Mouse (Mus musculus) right cerebral cortex, postnatal 25 days (tissue): ENCODE data around the gene Tk2.

ENCODE experiments used
- DNase-seq: peaks from one replicate; pipeline ENCODE4 v3.0.0; 2022

Tk2 gene

DNA sequence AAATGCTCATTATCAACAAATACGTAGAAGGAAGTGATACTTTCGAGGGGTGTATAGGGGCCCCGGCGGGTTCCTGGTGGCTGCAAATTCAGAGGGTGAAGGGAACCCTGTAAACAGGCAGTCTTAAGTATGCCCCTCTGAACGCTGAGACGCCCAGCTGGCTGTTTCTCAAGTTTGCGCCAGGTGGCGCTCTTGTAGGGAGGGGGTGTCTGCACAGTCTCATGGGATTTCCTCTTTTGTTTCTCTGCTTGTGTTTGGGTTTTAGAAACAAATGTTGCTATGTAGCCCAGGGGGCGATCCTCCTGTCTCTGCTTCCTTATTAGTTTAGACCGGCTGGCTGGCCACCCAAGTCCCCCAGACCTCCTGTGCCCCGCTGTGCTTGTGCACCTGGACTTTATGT lies 29.3 kb downstream of the Tk2 start:
- DNase-seq, result peak; percentile 50

DNA sequence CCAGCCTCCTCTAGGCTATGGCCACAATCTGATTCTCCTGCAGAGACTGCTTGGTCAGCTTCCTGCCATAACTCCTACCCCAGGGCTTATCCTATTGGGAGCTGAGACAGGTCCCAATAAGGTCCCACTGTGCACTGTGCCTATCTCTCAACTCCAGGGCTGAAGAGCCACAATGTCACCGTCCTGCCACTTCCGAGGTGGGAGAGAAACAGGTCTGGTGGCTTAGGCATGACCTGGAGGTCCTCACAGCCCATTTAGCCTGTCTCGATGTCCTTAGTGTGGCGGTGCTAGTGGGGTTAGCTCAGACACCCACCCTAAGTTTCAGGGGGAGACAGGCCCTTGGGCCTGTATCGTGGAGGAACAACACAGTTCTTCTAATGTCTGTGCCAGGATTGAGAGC lies 30.8 kb downstream of the Tk2 start:
- DNase-seq, result no peak

DNA sequence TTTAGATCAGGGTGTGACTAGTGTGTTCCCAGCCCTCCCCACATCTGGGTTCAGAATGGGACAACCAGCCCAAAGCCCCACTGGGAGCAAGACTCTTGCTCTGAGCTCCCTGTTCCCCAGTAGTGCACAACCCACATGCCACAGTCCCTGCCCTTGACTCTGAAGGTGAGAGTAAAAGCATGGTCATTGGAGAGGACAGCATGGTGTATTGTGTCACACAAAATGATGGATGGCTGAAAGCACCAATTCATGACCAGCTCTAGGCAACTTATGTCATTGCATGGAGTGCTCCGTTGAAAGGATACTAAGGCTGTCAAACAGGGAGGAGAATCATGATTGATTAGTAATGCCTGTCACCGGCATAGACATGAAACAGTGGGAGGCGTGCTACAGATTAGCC lies 43.1 kb downstream of the Tk2 start:
- no peak for DNase-seq

DNA sequence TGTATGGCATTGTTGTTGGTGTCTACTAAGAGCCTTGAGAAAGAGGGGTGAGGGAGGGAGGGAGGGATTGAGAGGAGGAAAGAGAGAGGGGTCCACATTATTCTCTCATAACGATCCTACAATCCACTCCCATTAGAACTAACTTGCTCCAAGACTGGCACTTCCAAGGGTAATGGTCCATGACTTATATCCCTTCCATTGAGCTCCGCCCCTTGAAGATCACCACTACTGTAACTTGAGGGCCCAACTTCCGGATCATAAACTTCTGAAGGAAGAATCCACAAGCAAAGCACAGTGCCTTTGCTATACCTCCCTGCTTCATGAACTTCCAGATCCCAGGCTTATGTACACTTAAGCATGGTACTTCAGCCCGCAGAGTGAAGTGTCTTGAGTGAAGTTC lies 46.0 kb downstream of the Tk2 start:
- DNase-seq, result no peak

DNA sequence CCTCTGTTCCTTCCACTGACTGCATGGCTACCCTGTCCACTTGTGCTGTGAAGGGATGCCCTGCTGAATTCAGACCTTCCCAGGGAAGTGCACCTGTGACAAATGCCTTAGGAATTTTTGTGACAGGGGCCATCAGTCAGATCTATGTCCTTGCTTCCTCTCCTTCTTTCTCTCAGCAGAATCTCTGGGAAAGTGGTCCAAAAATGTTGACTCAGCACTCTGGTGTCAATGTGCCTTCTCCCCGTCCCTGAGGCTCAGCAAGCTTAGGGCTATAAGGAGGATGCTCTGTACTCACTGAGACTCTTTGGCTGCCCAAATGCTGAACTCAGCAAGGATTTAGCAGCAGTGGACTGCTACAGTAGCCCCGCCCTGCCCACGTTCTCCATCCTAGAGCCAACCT lies 46.7 kb downstream of the Tk2 start:
- DNase-seq, result no peak

DNA sequence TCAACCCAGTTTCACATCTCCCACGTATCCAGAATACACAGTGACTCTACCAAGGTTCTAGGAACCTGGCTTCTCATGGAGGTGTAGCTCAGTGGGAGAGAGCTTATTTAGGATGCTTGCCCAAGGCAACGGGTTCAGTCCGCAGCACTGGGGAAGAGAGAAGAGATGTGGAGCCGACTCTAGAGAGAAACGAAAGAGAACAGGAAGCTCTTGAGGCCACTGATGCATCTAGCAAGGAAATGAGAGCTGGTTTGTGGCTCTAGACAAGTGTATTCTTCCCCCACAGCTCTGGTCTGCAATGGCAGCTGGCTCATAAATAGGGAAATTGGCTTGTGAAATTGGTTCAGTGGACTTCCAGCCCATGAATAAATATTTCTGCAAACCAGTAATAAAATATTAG lies 48.6 kb downstream of the Tk2 start:
- no peak for DNase-seq

DNA sequence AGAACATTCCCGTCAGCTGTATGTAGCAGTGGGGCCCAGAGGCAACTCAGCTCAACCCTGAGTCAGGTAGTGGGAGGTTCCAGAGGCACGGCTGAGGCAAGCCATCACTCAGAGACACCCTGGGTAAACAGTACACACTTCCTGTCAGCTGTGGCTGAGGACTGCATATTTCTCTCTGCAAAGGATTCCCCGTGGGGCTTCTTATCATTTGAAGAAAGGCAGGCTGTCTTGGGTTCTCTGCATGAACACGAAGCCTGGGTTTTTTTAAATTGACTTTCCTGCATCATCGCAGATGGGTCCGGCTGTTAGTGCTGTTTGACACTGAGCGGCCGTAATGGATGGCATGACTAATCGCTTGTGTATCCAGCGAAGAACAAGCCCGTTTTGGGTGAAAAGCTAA lies 56.9 kb downstream of the Tk2 start:
- DNase-seq, result no peak

DNA sequence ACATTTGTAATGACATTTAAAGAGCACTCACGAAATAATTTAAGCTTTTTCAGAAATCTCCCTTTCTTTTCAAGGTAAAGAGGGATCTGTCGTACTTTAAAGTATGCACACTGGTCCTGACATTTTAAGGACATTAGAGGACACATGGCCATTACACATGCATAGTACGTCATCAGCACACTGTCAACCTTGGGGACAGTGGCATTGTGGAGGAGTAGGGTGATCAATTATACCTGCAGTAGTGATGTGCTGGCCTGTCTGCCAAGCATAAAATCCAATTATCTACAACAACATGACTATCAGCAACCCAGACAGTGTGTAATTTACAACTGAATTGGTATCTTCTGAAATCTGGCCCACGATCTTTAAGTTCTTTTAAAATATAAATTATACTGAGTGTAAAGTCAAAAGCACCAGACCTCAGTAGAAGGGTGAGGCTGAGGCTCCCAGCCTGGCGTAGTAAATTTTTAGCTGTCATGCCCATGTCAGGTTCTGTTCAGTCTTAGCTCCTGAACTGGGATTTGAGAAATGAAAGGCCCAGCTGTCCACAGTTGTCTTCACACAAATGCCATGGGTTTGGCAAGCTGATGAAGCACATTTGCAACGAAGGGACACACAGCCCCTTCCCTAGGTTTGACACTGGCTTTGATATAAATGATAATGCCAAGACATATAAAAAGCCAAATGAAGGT lies 57.4 kb downstream of the Tk2 start:
- DNase-seq, result no peak

DNA sequence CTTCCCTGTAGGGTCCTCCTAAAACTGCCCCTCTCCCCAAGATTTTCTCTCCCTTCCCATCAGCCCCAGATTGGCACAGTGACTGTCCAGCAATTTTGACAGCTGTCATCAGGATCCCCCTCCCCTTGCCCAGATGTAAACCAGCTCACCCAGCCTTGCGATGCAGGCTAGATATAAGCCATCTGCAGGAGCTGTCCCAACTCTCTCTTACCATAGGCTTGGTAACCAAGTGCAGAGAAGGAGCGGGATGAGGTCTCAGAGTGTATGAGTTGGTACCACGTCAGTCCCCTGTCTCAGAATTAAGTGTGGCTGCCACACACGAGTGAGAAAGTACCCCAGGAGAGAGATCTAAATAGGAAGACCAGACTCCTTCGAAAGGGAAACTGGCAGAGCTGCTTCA lies 59.9 kb downstream of the Tk2 start:
- no peak for DNase-seq

DNA sequence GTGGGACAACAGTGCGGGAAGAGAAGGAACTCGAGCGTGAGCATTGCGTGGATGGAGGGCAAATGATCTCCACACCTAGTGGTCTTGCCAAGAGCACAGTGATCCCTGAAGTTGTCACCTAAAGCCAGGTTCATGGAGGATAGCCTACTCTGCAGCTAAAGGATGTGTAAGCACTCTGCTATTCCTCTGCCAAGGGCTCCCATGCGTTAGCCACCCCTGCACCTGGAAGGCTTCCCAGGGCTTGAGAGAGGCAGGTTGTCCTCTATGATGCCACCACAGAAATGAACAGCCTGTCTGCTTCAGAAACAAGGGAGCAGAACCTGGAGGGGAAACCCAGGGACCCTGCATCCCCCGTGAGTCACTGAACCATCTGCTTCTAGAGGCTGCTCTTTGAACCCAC lies 60.7 kb downstream of the Tk2 start:
- DNase-seq, result no peak

DNA sequence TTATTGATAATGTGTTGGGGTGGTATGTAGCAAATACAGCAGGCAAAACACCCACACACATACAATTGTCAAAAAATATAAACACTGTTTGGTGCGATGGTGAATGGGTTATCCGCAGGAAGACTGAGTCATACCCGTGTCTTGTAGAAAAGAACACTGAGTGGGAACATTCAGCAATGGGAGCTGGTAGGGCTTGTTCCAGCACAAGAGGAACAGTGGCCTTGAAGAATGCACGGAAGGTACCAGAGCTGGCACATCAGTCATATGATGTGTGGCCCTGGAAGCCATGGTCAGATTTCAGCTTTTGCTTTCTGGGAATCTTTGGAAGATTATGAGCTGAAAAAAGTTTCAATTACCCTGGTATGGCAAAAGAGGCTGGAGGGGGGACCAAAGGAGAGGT lies 61.5 kb downstream of the Tk2 start:
- no peak for DNase-seq

DNA sequence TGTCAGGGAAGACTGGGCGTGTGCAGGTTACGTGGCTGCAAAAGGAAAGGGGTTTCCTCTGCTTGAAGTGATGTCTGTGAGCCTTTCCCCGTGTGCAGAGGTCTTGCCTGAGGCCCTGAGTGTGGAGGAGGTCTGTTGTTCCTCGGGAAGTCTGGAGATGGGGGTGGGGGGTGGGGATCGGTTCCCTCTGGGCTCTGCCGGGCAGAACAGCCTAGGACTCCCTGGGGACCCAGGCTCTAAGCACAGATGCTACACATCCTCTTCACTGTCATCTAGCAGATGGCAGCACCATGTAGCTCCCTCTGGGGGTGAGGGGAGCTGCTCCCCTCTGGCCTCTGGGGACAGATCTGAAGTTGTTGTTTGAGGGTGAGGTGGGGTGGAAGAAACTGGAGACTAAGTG lies 63.5 kb downstream of the Tk2 start:
- no peak for DNase-seq

DNA sequence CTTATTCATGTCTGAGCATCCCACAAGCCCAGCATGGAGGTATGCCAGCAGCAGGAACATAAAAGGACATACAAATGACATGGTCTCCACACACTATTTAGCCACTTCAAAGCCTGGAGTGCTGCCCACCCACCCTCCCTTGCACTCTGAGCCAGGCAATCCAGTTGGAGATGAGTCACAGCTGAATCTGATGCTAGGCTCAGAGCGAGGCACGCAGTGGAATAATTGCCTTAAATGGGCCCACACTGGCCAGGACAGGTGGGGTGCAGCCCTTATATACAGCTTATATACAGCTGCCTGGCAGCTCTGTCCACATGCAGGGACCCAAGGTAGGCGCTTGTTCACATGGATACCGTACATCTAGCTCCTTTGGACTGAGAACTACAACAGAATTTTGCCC lies 71.3 kb downstream of the Tk2 start:
- DNase-seq, result peak; percentile 20
